Mouse (Mus musculus): ENCODE measurements around the gene Keap1. TPM values are rescaled to one million over a fixed set of nuclear protein-coding genes. Genes with fewer than 3 reads are reported as not detected.
"Not testable (repeated sequence)": the region's sequence is repeated elsewhere in the genome, so short reads cannot be mapped to it uniquely, and the experiment has no call there.

Keap1 gene
- total RNA-seq, 2 experiments from 2014 or later = 17.7 to 36.9 TPM

DNA sequence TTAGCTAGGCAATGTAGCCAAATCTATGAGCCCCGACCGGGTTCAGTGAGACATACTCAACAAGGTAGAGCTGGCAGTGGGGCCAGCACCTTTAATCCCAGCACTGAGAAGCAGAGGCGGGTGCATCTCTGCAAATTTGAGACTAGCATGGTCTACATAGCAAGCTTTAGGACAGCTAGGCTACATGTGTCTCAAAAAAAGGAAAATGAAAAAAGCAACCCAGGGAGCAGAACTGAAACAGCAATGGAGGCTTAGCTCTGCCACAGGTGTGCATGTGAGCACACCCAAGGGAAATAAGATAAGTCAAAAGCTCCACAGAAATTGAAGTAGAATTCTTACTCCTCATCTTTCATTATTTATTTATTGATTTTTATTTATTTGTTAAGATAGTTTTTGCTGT lies 40.2 kb downstream of the Keap1 start:
- no peak for ATAC-seq (ENCODE audit: poor library complexity, severe bottlenecking)

DNA sequence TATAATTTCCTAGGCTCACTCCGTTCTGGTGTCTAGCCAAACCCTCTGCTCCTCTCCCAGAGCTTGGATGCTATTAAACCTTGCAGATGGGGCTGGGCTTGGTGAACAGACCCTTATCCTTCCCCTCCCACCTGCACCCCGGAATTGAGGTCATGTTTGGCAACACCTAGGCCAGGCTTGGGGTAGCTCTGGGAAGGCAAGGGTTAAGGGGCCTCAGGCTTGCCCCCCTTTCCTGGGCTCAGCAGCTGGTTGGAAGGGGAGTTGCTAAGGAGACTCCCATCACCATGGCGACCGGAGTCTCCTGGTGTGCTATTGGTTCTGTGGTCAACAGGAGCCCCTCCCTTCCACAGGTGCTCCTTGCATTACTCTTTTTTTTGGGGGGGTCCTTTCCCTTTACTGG lies 41.2 kb downstream of the Keap1 start:
- no peak for ATAC-seq (ENCODE audit: poor library complexity, severe bottlenecking)

DNA sequence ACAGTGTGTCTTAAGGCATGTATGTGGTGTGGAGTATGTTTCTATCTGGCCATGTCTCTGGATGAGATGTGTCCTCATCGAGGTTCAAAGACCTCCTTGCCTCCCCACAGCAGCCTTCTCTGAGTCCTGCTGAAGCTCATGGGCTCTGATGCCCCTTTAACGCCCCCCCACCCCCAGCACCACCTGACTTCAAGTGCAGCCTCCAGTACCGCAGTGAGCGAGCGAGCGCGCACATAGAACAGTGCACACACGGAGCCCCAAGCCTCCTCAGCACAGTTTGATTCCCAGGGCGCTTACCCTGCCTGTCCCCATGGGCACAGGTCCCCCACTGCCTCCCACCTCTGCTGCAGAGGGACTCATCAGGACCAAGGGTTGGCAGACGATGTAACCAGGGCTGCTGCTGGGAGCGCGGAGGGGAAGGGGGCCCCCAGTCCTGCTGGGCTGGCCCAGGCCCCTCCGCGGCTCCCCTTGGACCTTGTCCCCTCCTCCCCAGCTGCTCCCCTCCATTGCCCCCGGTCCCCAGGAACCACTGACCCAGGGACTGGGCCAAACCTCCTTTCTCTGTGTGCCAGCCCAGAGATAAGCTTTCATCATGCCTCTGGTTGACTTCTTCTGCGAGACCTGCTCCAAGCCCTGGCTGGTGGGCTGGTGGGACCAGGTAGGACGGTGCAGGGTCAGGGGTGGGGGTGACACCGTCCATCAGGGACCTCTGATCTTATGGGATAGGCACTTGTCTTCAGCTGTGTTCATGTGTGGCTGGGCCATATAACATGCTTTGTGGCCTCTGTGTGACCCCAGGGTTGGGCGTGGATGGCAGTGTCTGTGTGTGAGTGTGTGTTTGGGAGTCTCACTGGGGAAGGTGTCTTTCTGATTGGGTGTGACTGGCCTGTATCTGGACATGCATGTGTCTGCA lies 42.4 kb downstream of the Keap1 start:
- no peak for ATAC-seq (ENCODE audit: poor library complexity, severe bottlenecking)

DNA sequence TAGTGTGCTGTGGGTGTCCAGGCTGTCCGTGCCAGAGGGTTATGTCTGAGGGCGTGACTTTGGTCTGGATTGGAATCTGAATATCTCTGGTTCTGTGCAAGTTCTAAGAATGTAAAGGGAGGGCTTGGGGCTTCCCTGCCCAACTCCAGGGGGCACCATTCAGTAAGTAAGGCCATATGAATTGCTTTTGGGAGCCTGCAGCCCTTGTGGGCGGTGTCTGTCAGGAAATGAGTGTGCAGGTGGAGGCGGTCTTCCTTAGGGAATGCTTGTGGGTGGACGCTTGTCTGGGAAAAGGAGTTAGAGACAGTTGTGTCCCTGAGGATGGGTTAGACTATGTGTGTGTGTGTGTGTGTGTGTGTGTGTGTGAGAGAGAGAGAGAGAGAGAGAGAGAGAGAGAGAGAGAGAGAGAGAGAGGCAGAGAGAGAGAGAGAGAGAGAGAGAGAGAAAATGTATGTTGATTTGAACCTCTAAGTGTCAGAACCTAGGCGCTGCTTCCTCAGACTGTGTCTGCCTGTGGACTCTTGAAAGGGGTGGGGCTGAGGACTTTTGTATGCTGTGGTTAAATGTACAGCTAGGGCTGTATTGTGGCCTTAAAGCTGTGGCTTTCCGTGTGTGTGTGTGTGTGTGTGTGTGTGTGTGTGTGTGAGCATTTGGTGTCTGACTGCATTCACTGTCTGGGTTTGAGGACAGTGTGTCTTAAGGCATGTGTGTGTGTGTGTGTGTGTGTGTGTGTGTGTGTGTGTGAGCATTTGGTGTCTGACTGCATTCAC lies 43.2 kb downstream of the Keap1 start:
- not testable (repeated sequence) for ATAC-seq (ENCODE audit: poor library complexity, severe bottlenecking)

DNA sequence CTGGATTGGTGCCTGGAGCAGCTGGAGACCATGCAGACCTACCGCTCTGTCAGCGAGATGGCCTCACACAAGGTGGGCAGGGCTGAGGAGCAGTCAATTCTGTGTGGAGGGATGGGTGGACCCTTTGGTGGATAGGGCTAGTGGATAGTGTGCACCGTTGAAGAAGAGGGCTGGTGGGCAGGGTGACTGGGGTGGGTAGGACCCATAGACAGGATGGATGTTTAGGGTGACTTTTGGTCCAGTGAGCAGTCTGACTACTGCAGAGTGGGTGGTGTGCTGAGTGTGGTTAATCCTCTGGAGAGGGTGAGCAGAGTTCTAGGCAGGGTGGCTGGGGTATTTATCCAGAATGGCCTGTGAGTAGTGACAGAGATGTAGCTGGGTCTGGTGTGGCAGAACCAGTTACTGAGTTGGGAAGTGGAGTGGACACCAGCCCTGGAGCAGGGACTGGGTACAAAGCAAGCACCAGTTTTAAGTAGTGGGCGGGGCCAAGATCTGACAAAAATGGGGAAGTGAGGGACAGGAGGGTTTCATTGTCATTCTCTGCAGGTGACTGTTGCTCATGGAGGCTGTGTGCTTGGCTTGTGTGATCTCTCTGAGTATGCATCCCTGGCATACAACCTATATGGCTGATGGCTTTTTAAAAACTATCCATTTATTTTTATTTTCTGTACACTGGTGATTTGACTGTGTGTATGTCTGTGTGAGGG lies 44.2 kb downstream of the Keap1 start:
- ATAC-seq (ENCODE audit: poor library complexity, severe bottlenecking) = peak; percentile 83

DNA sequence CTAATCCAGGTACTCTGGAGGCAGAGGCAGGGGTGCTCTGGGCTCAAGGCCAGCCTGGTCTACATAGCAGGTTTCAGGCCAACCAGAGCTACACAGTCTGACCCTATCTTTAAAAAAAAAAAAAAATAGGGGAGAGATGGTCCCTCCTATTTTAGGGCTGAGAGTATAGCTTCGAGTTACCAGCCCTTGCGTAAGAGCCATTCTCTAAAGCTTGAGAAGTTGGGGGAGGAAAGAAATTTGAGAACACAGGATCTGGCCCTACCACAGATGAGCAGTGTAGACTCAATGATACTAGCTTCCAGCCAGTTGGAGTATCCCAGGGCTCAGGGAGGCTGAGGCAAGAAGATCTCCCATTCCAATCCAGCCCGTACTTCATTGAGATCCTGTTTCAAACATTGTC lies 45.4 kb downstream of the Keap1 start:
- ATAC-seq (ENCODE audit: poor library complexity, severe bottlenecking) = no peak

DNA sequence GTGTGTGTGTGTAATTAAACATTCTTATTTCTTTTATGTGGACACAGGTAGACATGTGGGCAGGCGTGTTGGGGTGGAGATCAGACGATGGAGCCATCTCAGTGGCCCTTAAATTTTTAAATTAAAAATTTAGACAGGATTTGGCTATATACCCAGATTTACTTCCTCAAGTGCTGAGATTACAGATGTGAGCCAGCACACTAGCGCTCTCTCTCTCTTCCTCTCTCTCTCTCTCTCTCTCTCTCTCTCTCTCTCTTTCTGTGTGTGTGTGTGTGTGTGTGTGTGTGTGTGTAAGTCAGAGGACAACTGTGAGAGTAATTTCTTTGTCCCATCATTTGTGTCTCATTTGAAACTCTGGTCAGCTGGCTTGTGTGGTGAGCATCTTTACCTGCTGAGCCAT lies 48.5 kb downstream of the Keap1 start:
- no peak for ATAC-seq (ENCODE audit: poor library complexity, severe bottlenecking)

DNA sequence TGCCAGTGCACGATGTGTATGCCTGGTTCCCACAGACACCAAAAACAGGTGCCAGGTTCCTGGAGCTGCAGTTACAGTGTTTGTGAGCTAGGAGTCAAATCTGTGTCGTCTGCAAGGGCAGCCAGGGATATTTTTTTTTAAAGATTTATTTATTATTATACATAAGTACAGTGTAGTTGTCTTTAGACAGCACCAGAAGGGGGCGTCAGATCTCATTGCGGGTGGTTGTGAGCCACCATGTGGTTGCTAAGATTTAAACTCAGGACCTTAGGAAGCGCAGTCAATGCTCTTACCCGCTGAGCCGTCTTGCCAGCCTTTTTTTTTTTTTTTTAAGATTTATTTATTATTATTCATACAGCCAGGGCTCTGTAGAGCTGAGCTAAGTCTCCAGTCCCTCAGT lies 49.3 kb downstream of the Keap1 start:
- no peak for ATAC-seq (ENCODE audit: poor library complexity, severe bottlenecking)

DNA sequence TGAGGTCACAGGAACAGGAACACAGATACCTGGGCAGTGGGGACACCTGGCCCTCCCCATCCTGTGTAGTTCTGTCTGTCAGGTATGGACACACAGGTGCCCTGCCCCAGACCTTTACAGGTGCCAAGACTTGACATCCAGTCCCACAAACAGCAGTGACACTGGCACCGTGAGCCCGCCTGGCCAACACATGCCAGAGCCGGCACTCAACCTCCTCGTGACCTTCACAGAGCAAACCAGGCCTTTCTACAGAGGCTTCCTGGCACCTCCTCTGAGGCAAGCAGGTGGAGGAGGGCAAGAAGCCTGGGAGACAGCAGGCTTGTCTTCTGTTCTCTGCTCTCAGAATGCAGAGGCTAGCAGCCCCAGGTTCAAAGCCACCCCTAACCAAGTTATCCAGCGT lies 53.7 kb downstream of the Keap1 start:
- ATAC-seq (ENCODE audit: poor library complexity, severe bottlenecking) = no peak

DNA sequence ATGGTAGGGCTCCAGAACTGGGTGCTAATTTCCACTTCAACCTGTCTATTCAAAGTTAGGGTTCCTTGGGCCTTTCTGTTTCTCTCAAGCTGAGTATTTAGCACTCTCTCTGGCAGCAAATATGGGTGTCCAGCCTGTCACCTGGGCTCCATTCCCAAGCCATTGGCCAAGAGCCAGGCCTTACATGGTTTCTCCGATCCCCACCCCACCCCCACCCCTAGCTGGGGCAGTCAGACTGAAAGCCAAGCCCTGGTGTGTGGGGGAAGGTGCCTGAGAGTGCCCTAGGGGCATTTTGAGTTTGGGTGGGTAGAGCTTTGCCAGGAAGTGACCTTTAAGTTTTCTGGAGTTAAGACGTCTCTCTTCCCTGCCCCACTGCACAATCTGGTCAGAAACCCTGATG lies 54.4 kb downstream of the Keap1 start:
- no peak for ATAC-seq (ENCODE audit: poor library complexity, severe bottlenecking)

DNA sequence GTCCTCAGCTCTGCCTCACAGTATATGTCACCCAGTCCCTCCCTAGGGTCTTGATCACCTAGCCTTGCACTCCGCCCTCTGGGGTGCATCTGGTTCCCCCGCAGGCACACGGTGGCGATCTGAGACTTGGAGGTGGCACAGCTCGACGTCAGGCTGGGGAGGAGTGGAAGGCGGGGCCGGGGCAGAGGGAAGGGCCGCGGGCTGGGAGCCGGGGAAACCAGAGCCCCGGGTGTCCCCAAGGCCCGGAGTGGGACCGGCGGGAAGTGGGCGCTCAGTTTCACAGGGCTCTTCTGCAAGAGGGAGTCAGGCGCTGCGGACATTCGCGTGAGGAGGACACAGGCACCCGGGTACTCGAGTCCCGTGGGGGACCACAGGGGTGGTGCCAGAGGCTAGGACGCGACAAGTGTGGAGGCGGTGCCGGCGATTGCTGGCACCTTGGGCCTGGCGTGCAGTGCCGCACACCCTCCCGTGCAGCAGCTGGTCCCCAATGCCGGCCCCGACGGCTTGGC lies 55.2 kb downstream of the Keap1 start:
- peak; percentile 89 for ATAC-seq (ENCODE audit: poor library complexity, severe bottlenecking)

DNA sequence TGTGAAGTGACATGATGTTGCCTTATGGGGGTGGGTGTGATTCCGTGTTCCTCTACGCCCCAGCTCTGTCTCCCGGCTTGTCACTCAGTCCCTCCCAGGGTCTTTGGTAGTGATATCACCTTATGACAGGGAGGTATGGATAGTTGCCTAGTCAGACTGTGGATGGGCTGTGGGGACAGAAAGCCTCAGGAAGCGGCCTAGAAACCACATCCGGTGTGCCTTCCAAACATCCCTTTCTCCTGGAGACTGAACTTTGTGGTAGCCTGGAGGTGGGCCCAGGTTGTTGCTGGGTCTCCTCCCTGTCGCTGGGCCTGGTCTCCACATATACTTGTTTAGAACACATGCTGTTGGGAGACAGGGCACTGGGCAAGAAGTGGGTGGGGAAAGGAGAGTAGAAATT lies 55.7 kb downstream of the Keap1 start:
- peak; percentile 53 for ATAC-seq (ENCODE audit: poor library complexity, severe bottlenecking)

DNA sequence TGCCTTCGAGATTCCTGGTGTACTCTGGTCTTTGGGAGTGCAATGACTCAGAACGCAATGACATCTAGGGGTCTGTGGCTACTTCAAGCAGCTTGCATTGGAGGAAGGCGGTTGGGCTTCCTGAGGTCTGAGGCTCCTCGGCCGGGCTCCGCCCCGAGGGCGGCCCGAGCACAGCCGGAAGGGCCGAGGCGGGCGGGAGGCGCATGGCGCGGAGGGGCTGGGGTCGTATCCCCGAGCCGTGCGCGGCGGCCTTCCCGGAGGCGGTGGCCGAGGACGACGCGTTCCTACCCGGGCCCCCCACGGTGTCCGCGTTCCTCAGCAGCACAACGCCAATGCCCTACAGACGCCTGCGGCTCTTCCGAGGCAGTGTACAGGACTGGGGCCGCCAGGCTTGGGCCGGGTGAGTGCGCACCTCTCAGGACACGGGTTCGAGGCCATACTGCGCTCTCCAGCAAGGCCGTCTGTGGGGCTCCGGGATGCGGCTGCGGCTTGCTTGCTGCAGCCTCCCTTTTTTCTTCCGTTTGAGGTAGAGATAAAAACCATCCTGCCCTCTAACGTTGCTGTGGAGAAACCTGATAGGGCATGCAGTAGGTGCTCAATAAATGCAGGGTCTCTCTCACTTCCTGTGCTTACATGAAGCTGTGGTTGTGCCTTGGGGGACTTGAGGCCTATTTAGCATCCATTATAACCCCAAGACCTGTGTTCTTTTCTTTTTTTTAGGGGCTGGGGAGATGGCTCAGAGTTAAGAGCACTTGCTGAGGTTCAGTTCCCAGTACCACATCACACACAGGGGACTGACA lies 57.5 kb downstream of the Keap1 start:
- peak; percentile 61 for ATAC-seq (ENCODE audit: poor library complexity, severe bottlenecking)

DNA sequence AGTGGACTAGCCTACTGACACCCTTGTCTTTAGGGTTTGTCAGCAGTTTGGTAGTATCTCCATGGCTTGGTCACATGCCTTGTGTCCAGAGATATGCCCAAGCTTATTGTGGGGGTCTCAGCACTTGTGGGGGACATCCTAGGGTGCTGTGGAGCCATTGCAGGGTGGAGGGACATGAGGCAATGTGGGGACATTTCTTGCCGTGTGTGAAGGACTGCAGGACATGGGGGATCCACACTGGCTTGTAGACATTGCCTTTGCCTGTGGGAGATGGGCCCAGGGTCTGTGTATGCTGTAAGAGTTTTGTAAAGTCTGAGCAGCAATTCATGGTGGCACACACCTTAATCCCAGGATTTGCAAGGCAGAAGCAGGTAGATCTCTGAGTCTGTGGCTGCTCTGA lies 58.3 kb downstream of the Keap1 start:
- ATAC-seq (ENCODE audit: poor library complexity, severe bottlenecking) = no peak

DNA sequence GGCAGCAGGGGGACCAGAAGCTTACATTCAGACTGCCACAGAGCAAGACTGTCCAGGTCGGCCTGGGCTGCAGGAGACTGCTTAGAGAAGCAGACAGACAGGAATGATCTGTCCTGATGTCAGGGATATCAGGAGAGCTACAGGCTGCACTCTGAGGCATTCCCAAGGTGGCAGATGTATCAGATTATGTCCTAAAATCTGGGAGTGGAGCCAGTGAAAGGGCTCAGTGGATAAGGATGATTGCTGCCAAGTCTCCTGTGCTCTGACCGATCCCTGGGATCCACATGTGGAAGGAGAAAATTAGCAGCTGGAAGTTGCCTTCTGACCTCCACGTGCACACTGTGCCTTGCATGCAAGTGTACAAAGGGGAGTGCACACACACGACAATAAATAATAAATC lies 58.8 kb downstream of the Keap1 start:
- no peak for ATAC-seq (ENCODE audit: poor library complexity, severe bottlenecking)

Other genes with a start within 250 kb of the Keap1 start
- gene Mrpl4, start 236.6 kb downstream of the Keap1 start, total RNA-seq (2015) = 47.3 and 63.6 TPM in 2 replicates
- 44.5 and 50.3 TPM in 2 replicates for gene Mrpl4, start 236.6 kb downstream of the Keap1 start, total RNA-seq (2017)
- 9.6 and 15.3 TPM in 2 replicates for gene Icam1, start 223.4 kb downstream of the Keap1 start, total RNA-seq (2015)
- 19.5 and 20.5 TPM in 2 replicates for gene Icam1, start 223.4 kb downstream of the Keap1 start, total RNA-seq (2017)
- gene Icam4, start 210.0 kb downstream of the Keap1 start, total RNA-seq (2015) = 0.91 and 1.1 TPM in 2 replicates
- 0.44 and 2.4 TPM in 2 replicates for gene Icam4, start 210.0 kb downstream of the Keap1 start, total RNA-seq (2017)
- gene Icam5, start 207.3 kb downstream of the Keap1 start, total RNA-seq (2015) = not detected in 2 replicates
- not detected in 2 replicates for gene Icam5, start 207.3 kb downstream of the Keap1 start, total RNA-seq (2017)
- gene Zglp1, start 172.3 kb downstream of the Keap1 start, total RNA-seq (2015) = 1.2 TPM in 1 of 2 replicates, not detected in the other
- gene Zglp1, start 172.3 kb downstream of the Keap1 start, total RNA-seq (2017) = not detected in 2 replicates
- 0.16 and 0.22 TPM in 2 replicates for gene Gm49373, start 166.3 kb downstream of the Keap1 start, total RNA-seq (2015)
- gene Gm49373, start 166.3 kb downstream of the Keap1 start, total RNA-seq (2017) = 0.59 TPM in 1 of 2 replicates, not detected in the other
- gene Fdx1l, start 165.7 kb downstream of the Keap1 start, total RNA-seq (2015) = 0.73 and 2.1 TPM in 2 replicates
- gene Fdx1l, start 165.7 kb downstream of the Keap1 start, total RNA-seq (2017) = 15.3 and 17.5 TPM in 2 replicates
- 43.4 and 44.9 TPM in 2 replicates for gene Gm38431, start 147.4 kb downstream of the Keap1 start, total RNA-seq (2015)
- gene Gm38431, start 147.4 kb downstream of the Keap1 start, total RNA-seq (2017) = 3.8 and 5.1 TPM in 2 replicates
- gene Raver1, start 147.4 kb downstream of the Keap1 start, total RNA-seq (2015) = 36.0 and 43.0 TPM in 2 replicates
- 17.1 and 22.0 TPM in 2 replicates for gene Raver1, start 147.4 kb downstream of the Keap1 start, total RNA-seq (2017)
- gene Tyk2, start 108.1 kb downstream of the Keap1 start, total RNA-seq (2015) = 24.9 and 30.9 TPM in 2 replicates
- 33.5 and 37.0 TPM in 2 replicates for gene Tyk2, start 108.1 kb downstream of the Keap1 start, total RNA-seq (2017)
- 39.6 and 49.0 TPM in 2 replicates for gene Cdc37, start 89.4 kb downstream of the Keap1 start, total RNA-seq (2015)
- gene Cdc37, start 89.4 kb downstream of the Keap1 start, total RNA-seq (2017) = 149 and 165 TPM in 2 replicates
- gene Pde4a, start 73.6 kb downstream of the Keap1 start, total RNA-seq (2015) = 6.8 and 7.3 TPM in 2 replicates
- 3.0 and 3.9 TPM in 2 replicates for gene Pde4a, start 73.6 kb downstream of the Keap1 start, total RNA-seq (2017)
- gene S1pr5, start 9.1 kb upstream of the Keap1 start, total RNA-seq (2015) = 3.6 and 4.0 TPM in 2 replicates
- gene S1pr5, start 9.1 kb upstream of the Keap1 start, total RNA-seq (2017) = 7.9 and 9.0 TPM in 2 replicates
- gene Atg4d, start 25.9 kb upstream of the Keap1 start, total RNA-seq (2015) = 14.6 and 15.0 TPM in 2 replicates
- gene Atg4d, start 25.9 kb upstream of the Keap1 start, total RNA-seq (2017) = 13.5 and 19.3 TPM in 2 replicates
- gene Kri1, start 48.6 kb upstream of the Keap1 start, total RNA-seq (2015) = 28.0 and 28.4 TPM in 2 replicates
- 53.6 and 76.9 TPM in 2 replicates for gene Kri1, start 48.6 kb upstream of the Keap1 start, total RNA-seq (2017)
- 132 and 138 TPM in 2 replicates for gene Cdkn2d, start 52.0 kb upstream of the Keap1 start, total RNA-seq (2015)
- gene Cdkn2d, start 52.0 kb upstream of the Keap1 start, total RNA-seq (2017) = 65.6 and 75.3 TPM in 2 replicates
- gene Ap1m2, start 73.0 kb upstream of the Keap1 start, total RNA-seq (2015) = 0.31 and 0.32 TPM in 2 replicates
- 0.92 and 1.6 TPM in 2 replicates for gene Ap1m2, start 73.0 kb upstream of the Keap1 start, total RNA-seq (2017)
- 112 and 124 TPM in 2 replicates for gene Slc44a2, start 81.3 kb upstream of the Keap1 start, total RNA-seq (2015)
- gene Slc44a2, start 81.3 kb upstream of the Keap1 start, total RNA-seq (2017) = 101 and 116 TPM in 2 replicates
- 21.7 and 22.9 TPM in 2 replicates for gene Ilf3, start 128.5 kb upstream of the Keap1 start, total RNA-seq (2015)
- 42.0 and 42.5 TPM in 2 replicates for gene Ilf3, start 128.5 kb upstream of the Keap1 start, total RNA-seq (2017)
- 5.4 and 11.8 TPM in 2 replicates for gene Qtrt1, start 172.5 kb upstream of the Keap1 start, total RNA-seq (2015)
- 6.7 and 9.8 TPM in 2 replicates for gene Qtrt1, start 172.5 kb upstream of the Keap1 start, total RNA-seq (2017)
- 94.9 and 101 TPM in 2 replicates for gene Dnm2, start 185.5 kb upstream of the Keap1 start, total RNA-seq (2015)
- 131 and 144 TPM in 2 replicates for gene Dnm2, start 185.5 kb upstream of the Keap1 start, total RNA-seq (2017)